Mouse (Mus musculus): ENCODE measurements around the gene Map3k11.

Map3k11 gene

GRCm38 (mm10) chr19:5688200-5689087, at the start of gene Map3k11, which contains the start of gene Pcnx3:
Gene Map3k11, plus strand, starts transcription at chr19:5688742.
Gene Pcnx3, minus strand, starts transcription at chr19:5688908.
- peak; percentile 96 to 98 for DNase-seq (ENCODE audit: low spot score in 2 of 2)

GRCm38 (mm10) chr19:5640339-5640738, 48.2 kb upstream of the Map3k11 start:
- DNase-seq (ENCODE audit: low spot score in 2 of 2), result no peak

GRCm38 (mm10) chr19:5641021-5641420, 47.5 kb upstream of the Map3k11 start:
- DNase-seq (ENCODE audit: low spot score in 2 of 2), result no peak

GRCm38 (mm10) chr19:5641641-5642040, 46.9 kb upstream of the Map3k11 start:
- DNase-seq (ENCODE audit: low spot score in 2 of 2), result no peak

- no peak for DNase-seq (ENCODE audit: low spot score in 2 of 2)
Measured at GRCm38 (mm10) chr19:5645280-5645679, 43.3 kb upstream of the Map3k11 start.

GRCm38 (mm10) chr19:5646731-5647330, 41.7 kb upstream of the Map3k11 start:
- DNase-seq (ENCODE audit: low spot score in 2 of 2), result no peak

- DNase-seq (ENCODE audit: low spot score in 2 of 2), result no peak
Measured at GRCm38 (mm10) chr19:5647791-5648190, 40.8 kb upstream of the Map3k11 start.

- peak; percentile 68 to 76 for DNase-seq (ENCODE audit: low spot score in 2 of 2)
Measured at GRCm38 (mm10) chr19:5648401-5649297, 39.9 kb upstream of the Map3k11 start.

- DNase-seq (ENCODE audit: low spot score in 2 of 2), result no peak
Measured at GRCm38 (mm10) chr19:5649298-5649741, 39.2 kb upstream of the Map3k11 start.

- DNase-seq (ENCODE audit: low spot score in 2 of 2), result no peak
Measured at GRCm38 (mm10) chr19:5651502-5652274, 36.9 kb upstream of the Map3k11 start.

GRCm38 (mm10) chr19:5652570-5652969, 36.0 kb upstream of the Map3k11 start:
- peak in 1 of 2 experiments; percentile 42 for DNase-seq (ENCODE audit: low spot score in 2 of 2)

GRCm38 (mm10) chr19:5653969-5654719, 34.4 kb upstream of the Map3k11 start:
- DNase-seq (ENCODE audit: low spot score in 2 of 2), result no peak

GRCm38 (mm10) chr19:5654720-5655298, 33.7 kb upstream of the Map3k11 start:
- DNase-seq (ENCODE audit: low spot score in 2 of 2), result no peak

GRCm38 (mm10) chr19:5660942-5661751, 27.4 kb upstream of the Map3k11 start:
- DNase-seq (ENCODE audit: low spot score in 2 of 2), result no peak

GRCm38 (mm10) chr19:5662310-5662709, 26.2 kb upstream of the Map3k11 start:
- DNase-seq (ENCODE audit: low spot score in 2 of 2), result no peak

GRCm38 (mm10) chr19:5662981-5663913, 25.3 kb upstream of the Map3k11 start, which contains the start of gene Sipa1:
Gene Sipa1, minus strand, starts transcription at chr19:5663707.
- DNase-seq (ENCODE audit: low spot score in 2 of 2), result peak; percentile 51 to 64

GRCm38 (mm10) chr19:5664669-5665257, 23.8 kb upstream of the Map3k11 start:
- no peak for DNase-seq (ENCODE audit: low spot score in 2 of 2)
